Mouse (Mus musculus) heart, embryonic 12.5 days (tissue): ENCODE measurements around the gene Efemp2. TPM values are rescaled to one million over a fixed set of nuclear protein-coding genes. Genes with fewer than 3 reads are reported as not detected.

Source experiments
- ATAC-seq: fragments of 200-750 bp; cut with Nextera tagmentation; 2 replicates; pipeline ENCODE4 v1.8.0; 2017; ENCODE audit warnings: moderate TSS enrichment, moderate library complexity; ENCODE audit not compliant: insufficient number of reproducible peaks, low FRiP score
- H3K27ac ChIP-seq: fragments of 300-500 bp; sonication (generic); 2 replicates; pipeline ENCODE4 v1.5.1; 2016; ENCODE audit warnings: mild to moderate bottlenecking, moderate library complexity; ENCODE audit not compliant: poor library complexity, severe bottlenecking
- H3K27me3 ChIP-seq: fragments of 300-500 bp; sonication (generic); replicated peaks from 2 replicates; pipeline ENCODE4 v1.6.1; 2016; ENCODE audit warnings: mild to moderate bottlenecking, moderate library complexity
- H3K36me3 ChIP-seq: fragments of 300-500 bp; sonication (generic); 2 replicates; pipeline ENCODE4 v1.6.1; 2016; ENCODE audit warnings: mild to moderate bottlenecking, moderate library complexity
- H3K4me1 ChIP-seq: fragments of 300-500 bp; sonication (generic); replicated peaks from 2 replicates; pipeline ENCODE4 v1.6.1; 2016; ENCODE audit warnings: mild to moderate bottlenecking
- H3K4me2 ChIP-seq: fragments of 300-500 bp; sonication (generic); 2 replicates; pipeline ENCODE4 v1.6.1; 2016; ENCODE audit warnings: mild to moderate bottlenecking, moderate library complexity
- H3K4me3 ChIP-seq: fragments of 300-500 bp; sonication (generic); 2 replicates; pipeline ENCODE4 v1.5.1; 2016; ENCODE audit warnings: mild to moderate bottlenecking
- H3K9ac ChIP-seq: fragments of 300-500 bp; sonication (generic); 2 replicates; pipeline ENCODE4 v1.6.1; 2016; ENCODE audit warnings: mild to moderate bottlenecking, moderate library complexity
- H3K9me3 ChIP-seq: fragments of 300-500 bp; sonication (generic); replicated peaks from 2 replicates; pipeline ENCODE4 v1.6.1; 2016; ENCODE audit warnings: mild to moderate bottlenecking, moderate library complexity
- WGBS: fragments of 180-500 bp; shearing (Covaris S2); methylation state at CpG from one replicate; pipeline ENCODE4 v1.1.7; 2016; 5-methylcytosine and 5-hydroxymethylcytosine counted together
- polyA plus RNA-seq: library from polyadenylated mRNA; unstranded; fragments of >200 nt; fragmentation: Nextera tagmentation; extraction: Ambion mirVana; gene quantifications from 2 replicates; pipeline ENCODE4 v1.2.1, GENCODE M21; 2016

Efemp2 gene
- polyA plus RNA-seq, 1 experiment from 2014 or later = 70.3 TPM

- ATAC-seq = no peak
- no peak overlapping the region for H3K4me2 ChIP-seq
- H3K27ac ChIP-seq = no peak overlapping the region
- H3K4me1 ChIP-seq = peaks cover 33% of the 10 kb centered on the region
- no peak overlapping the region for H3K9ac ChIP-seq
- H3K9me3 ChIP-seq = no peaks in the 10 kb centered on the region
- WGBS = 96% methylated on average over 8 of the region's 8 CpGs
- H3K27me3 ChIP-seq = no peaks in the 10 kb centered on the region
- no peak overlapping the region for H3K4me3 ChIP-seq
- peaks cover 57% of the 10 kb centered on the region for H3K36me3 ChIP-seq
Measured at GRCm38 (mm10) chr19:5465037-5465436, 8.7 kb upstream of the Efemp2 start.

- Histone ChIP-seq H3K27me3 (no peaks in the 10 kb centered on the region), H3K27ac (no peak overlapping the region), H3K9ac (no peak overlapping the region), H3K4me2 (no peak overlapping the region), H3K4me1 (peaks cover 23% of the 10 kb centered on the region), H3K36me3 (peaks cover 55% of the 10 kb centered on the region), H3K4me3 (no peak overlapping the region), H3K9me3 (no peaks in the 10 kb centered on the region)
- ATAC-seq = no peak
- 87% methylated on average over 6 of the region's 6 CpGs for WGBS
Measured at GRCm38 (mm10) chr19:5466916-5467500, 6.7 kb upstream of the Efemp2 start.

- Histone ChIP-seq H3K36me3 (peaks cover 44% of the 10 kb centered on the region), H3K9me3 (no peaks in the 10 kb centered on the region), H3K27ac (no peak within 1 kb of the TSS), H3K4me2 (no peak within 1 kb of the TSS), H3K4me1 (peaks cover 23% of the 10 kb centered on the region), H3K4me3 (no peak within 1 kb of the TSS), H3K9ac (no peak within 1 kb of the TSS), H3K27me3 (no peaks in the 10 kb centered on the region)
- WGBS = 58% methylated on average over 5 of the region's 5 CpGs
- ATAC-seq = no peak
Measured at GRCm38 (mm10) chr19:5468374-5468773, 5.4 kb upstream of the Efemp2 start, which contains the start of gene Ctsw. Gene Ctsw (minus strand): TSS chr19:5468507.

GRCm38 (mm10) chr19:5471846-5472245 lies 1.9 kb upstream of the Efemp2 start:
- no peaks in the 10 kb centered on the region for H3K27me3 ChIP-seq
- H3K4me1 ChIP-seq = peaks cover 34% of the 10 kb centered on the region
- H3K4me2 ChIP-seq = no peak overlapping the region
- WGBS = 60% methylated on average over 5 of the region's 5 CpGs
- no peaks in the 10 kb centered on the region for H3K9me3 ChIP-seq
- H3K9ac ChIP-seq = no peak overlapping the region
- peaks cover 18% of the 10 kb centered on the region for H3K36me3 ChIP-seq
- no peak overlapping the region for H3K4me3 ChIP-seq
- no peak overlapping the region for H3K27ac ChIP-seq
- ATAC-seq = no peak

GRCm38 (mm10) chr19:5472857-5473256 lies 897 bp upstream of the Efemp2 start:
- H3K27ac ChIP-seq = no peak overlapping the region
- WGBS = 72% methylated on average over 3 of the region's 3 CpGs
- no peaks in the 10 kb centered on the region for H3K9me3 ChIP-seq
- H3K9ac ChIP-seq = no peak overlapping the region
- H3K4me2 ChIP-seq = no peak overlapping the region
- ATAC-seq = no peak
- no peaks in the 10 kb centered on the region for H3K27me3 ChIP-seq
- H3K36me3 ChIP-seq = peaks cover 14% of the 10 kb centered on the region
- H3K4me3 ChIP-seq = no peak overlapping the region
- peaks cover 35% of the 10 kb centered on the region for H3K4me1 ChIP-seq

GRCm38 (mm10) chr19:5474281-5475068 lies 721 bp downstream of the Efemp2 start:
- Histone ChIP-seq H3K36me3 (peaks cover 23% of the 10 kb centered on the region), H3K9ac (peak overlapping the region; percentile 89), H3K27me3 (no peaks in the 10 kb centered on the region), H3K4me3 (peak overlapping the region; percentile 74), H3K9me3 (no peaks in the 10 kb centered on the region), H3K4me2 (peak overlapping the region; percentile 82), H3K27ac (peak overlapping the region; percentile 86), H3K4me1 (peaks cover 26% of the 10 kb centered on the region)
- ATAC-seq = peak; percentile 65
- 1% methylated on average over 57 of the region's 68 CpGs for WGBS

GRCm38 (mm10) chr19:5475069-5475714 lies 1.4 kb downstream of the Efemp2 start:
- Histone ChIP-seq H3K4me1 (peaks cover 21% of the 10 kb centered on the region), H3K27me3 (no peaks in the 10 kb centered on the region), H3K36me3 (peaks cover 30% of the 10 kb centered on the region), H3K4me2 (peak overlapping the region; percentile 82), H3K27ac (peak overlapping the region; percentile 86), H3K9ac (peak overlapping the region; percentile 89), H3K4me3 (peak overlapping the region; percentile 74), H3K9me3 (no peaks in the 10 kb centered on the region)
- peak; percentile 23; the same call in 1 of the 2 replicates for ATAC-seq
- 22% methylated on average over 13 of the region's 13 CpGs for WGBS

- no peaks in the 10 kb centered on the region for H3K9me3 ChIP-seq
- peaks cover 50% of the 10 kb centered on the region for H3K36me3 ChIP-seq
Measured at GRCm38 (mm10) chr19:5477004-5477667, 3.4 kb downstream of the Efemp2 start.

GRCm38 (mm10) chr19:5477668-5478300 lies 4.0 kb downstream of the Efemp2 start:
- peaks cover 56% of the 10 kb centered on the region for H3K36me3 ChIP-seq

More at GRCm38 (mm10) chr19:5477004-5477667, 3.4 kb downstream of the Efemp2 start:
- H3K4me1 ChIP-seq = peaks cover 21% of the 10 kb centered on the region
- WGBS = 81% methylated on average over 10 of the region's 10 CpGs
- H3K9ac ChIP-seq = 0 out of 2 replicates have a peak overlapping the region, but pooled peaks have one; percentile 17
- no peak for ATAC-seq
- no peak overlapping the region for H3K27ac ChIP-seq
- no peak overlapping the region for H3K4me3 ChIP-seq
- no peak overlapping the region for H3K4me2 ChIP-seq
- H3K27me3 ChIP-seq = no peaks in the 10 kb centered on the region

GRCm38 (mm10) chr19:5480016-5480415 lies 6.3 kb downstream of the Efemp2 start:
- no peak overlapping the region for H3K4me2 ChIP-seq
- H3K27ac ChIP-seq = no peak overlapping the region
- H3K36me3 ChIP-seq = peaks cover 79% of the 10 kb centered on the region
- no peak overlapping the region for H3K4me3 ChIP-seq
- H3K27me3 ChIP-seq = no peaks in the 10 kb centered on the region
- 80% methylated on average over 10 of the region's 10 CpGs for WGBS
- no peaks in the 10 kb centered on the region for H3K9me3 ChIP-seq
- no peak for ATAC-seq
- H3K4me1 ChIP-seq = peaks cover 16% of the 10 kb centered on the region
- H3K9ac ChIP-seq = no peak overlapping the region

More at GRCm38 (mm10) chr19:5477668-5478300, 4.0 kb downstream of the Efemp2 start:
- Histone ChIP-seq H3K9ac (no peak overlapping the region), H3K4me2 (no peak overlapping the region), H3K4me3 (no peak overlapping the region), H3K27ac (no peak overlapping the region), H3K27me3 (no peaks in the 10 kb centered on the region), H3K9me3 (no peaks in the 10 kb centered on the region), H3K4me1 (peaks cover 21% of the 10 kb centered on the region)
- no peak for ATAC-seq
- 87% methylated on average over 18 of the region's 18 CpGs for WGBS
